Mouse (Mus musculus) Muller cell, postnatal 12 days (primary cell): ENCODE measurements around the gene Gm21117.
"Not testable (repeated sequence)": the region's sequence is repeated elsewhere in the genome, so short reads cannot be mapped to it uniquely, and the experiment has no call there.

Source experiments
- DNase-seq: peaks from one replicate; pipeline ENCODE4 v3.0.0-alpha.2; 2015; ENCODE audit errors: inconsistent ontology term

The Gm21117 gene

GRCm38 (mm10) chrY:51124920-51125319, at the start of gene Gm21117:
Gene Gm21117, plus strand, starts transcription at chrY:51125220.
- DNase-seq, result not testable (repeated sequence)
